Mouse (Mus musculus): ENCODE measurements around the gene Fgfr2. TPM values are rescaled to one million over a fixed set of nuclear protein-coding genes. Genes with fewer than 3 reads are reported as not detected.

Gene Fgfr2
- total and polyA plus RNA-seq, 2 experiments from 2014 or later: 12.1 to 32.6 TPM

GRCm38 (mm10) chr7:130818813-130819212 is 2304.3 kb downstream of the Fgfr2 start:
- ATAC-seq (ENCODE audit: low FRiP score) (no peak), DNase-seq (ENCODE audit: low spot score) (no peak)
- TF ChIP-seq CTCF (IDR thresholded peaks at IDR 0.05): no peak
- H3K27me3 ChIP-seq (ENCODE audit: insufficient read depth, low read length): no peaks in the 10 kb centered on the region
- no peak overlapping the region for H3K9ac ChIP-seq (replicated peaks; ENCODE audit: low read length, poor library complexity, severe bottlenecking)
- H3K4me3 ChIP-seq (ENCODE audit: low read depth, low read length): no peak overlapping the region
- no peak overlapping the region for H3K4me2 ChIP-seq (ENCODE audit: low read depth, low read length, poor library complexity, severe bottlenecking)
- no peak overlapping the region for H3K27ac ChIP-seq (ENCODE audit: low read depth, low read length)
- H3K36me3 ChIP-seq (ENCODE audit: insufficient read depth, low read length): no peaks in the 10 kb centered on the region
- WGBS: 82% methylated on average over 5 of the region's 5 CpGs
- H3K4me1 ChIP-seq (ENCODE audit: insufficient read depth, low read length): no peaks in the 10 kb centered on the region
- no peaks in the 10 kb centered on the region for H3K9me3 ChIP-seq (ENCODE audit: low read length)

- H3K27ac ChIP-seq (ENCODE audit: low read depth, low read length): no peak overlapping the region
- H3K4me3 ChIP-seq (ENCODE audit: low read depth, low read length): no peak overlapping the region
- H3K9ac ChIP-seq (replicated peaks; ENCODE audit: low read length, poor library complexity, severe bottlenecking): no peak overlapping the region
- no peaks in the 10 kb centered on the region for H3K27me3 ChIP-seq (ENCODE audit: insufficient read depth, low read length)
- H3K4me1 ChIP-seq (ENCODE audit: insufficient read depth, low read length): no peaks in the 10 kb centered on the region
- no peak overlapping the region for H3K4me2 ChIP-seq (ENCODE audit: low read depth, low read length, poor library complexity, severe bottlenecking)
- WGBS: 90% methylated on average over 7 of the region's 7 CpGs
- H3K36me3 ChIP-seq (ENCODE audit: insufficient read depth, low read length): no peaks in the 10 kb centered on the region
- no peaks in the 10 kb centered on the region for H3K9me3 ChIP-seq (ENCODE audit: low read length)
- no peak for TF ChIP-seq CTCF (IDR thresholded peaks at IDR 0.05)
- ATAC-seq (ENCODE audit: low FRiP score) (no peak), DNase-seq (ENCODE audit: low spot score) (no peak)
These were observed 2306.9 kb downstream of the Fgfr2 start for GRCm38 (mm10) chr7:130816243-130816642.

- H3K9ac ChIP-seq (replicated peaks; ENCODE audit: low read length, poor library complexity, severe bottlenecking): no peak overlapping the region
- H3K27ac ChIP-seq (ENCODE audit: low read depth, low read length): no peak overlapping the region
- no peak for TF ChIP-seq CTCF (IDR thresholded peaks at IDR 0.05)
- DNase-seq (ENCODE audit: low spot score): no peak
- no peaks in the 10 kb centered on the region for H3K27me3 ChIP-seq (ENCODE audit: insufficient read depth, low read length)
- no peaks in the 10 kb centered on the region for H3K9me3 ChIP-seq (ENCODE audit: low read length)
- H3K4me3 ChIP-seq (ENCODE audit: low read depth, low read length): no peak overlapping the region
- no peak overlapping the region for H3K4me2 ChIP-seq (ENCODE audit: low read depth, low read length, poor library complexity, severe bottlenecking)
- ATAC-seq (ENCODE audit: low FRiP score): no peak
- no peaks in the 10 kb centered on the region for H3K4me1 ChIP-seq (ENCODE audit: insufficient read depth, low read length)
- H3K36me3 ChIP-seq (ENCODE audit: insufficient read depth, low read length): no peaks in the 10 kb centered on the region
- WGBS: 94% methylated on average over 10 of the region's 10 CpGs
These were observed 2307.5 kb downstream of the Fgfr2 start for GRCm38 (mm10) chr7:130815601-130816000.

- Histone ChIP-seq H3K27ac (ENCODE audit: low read depth, low read length) (no peak overlapping the region), H3K9me3 (ENCODE audit: low read length) (no peaks in the 10 kb centered on the region), H3K4me1 (ENCODE audit: insufficient read depth, low read length) (no peaks in the 10 kb centered on the region), H3K36me3 (ENCODE audit: insufficient read depth, low read length) (no peaks in the 10 kb centered on the region), H3K27me3 (ENCODE audit: insufficient read depth, low read length) (no peaks in the 10 kb centered on the region), H3K4me2 (ENCODE audit: low read depth, low read length, poor library complexity, severe bottlenecking) (no peak overlapping the region), H3K4me3 (ENCODE audit: low read depth, low read length) (no peak overlapping the region), H3K9ac (replicated peaks; ENCODE audit: low read length, poor library complexity, severe bottlenecking) (no peak overlapping the region)
- DNase-seq (ENCODE audit: low spot score): no peak
- 50% methylated on average over 16 of the region's 16 CpGs for WGBS
- no peak for TF ChIP-seq CTCF (IDR thresholded peaks at IDR 0.05)
- ATAC-seq (ENCODE audit: low FRiP score): no peak
These were observed 2310.7 kb downstream of the Fgfr2 start for GRCm38 (mm10) chr7:130812407-130812806.

- Histone ChIP-seq H3K4me1 (ENCODE audit: insufficient read depth, low read length) (no peaks in the 10 kb centered on the region), H3K27ac (ENCODE audit: low read depth, low read length) (no peak overlapping the region), H3K36me3 (ENCODE audit: insufficient read depth, low read length) (no peaks in the 10 kb centered on the region), H3K9me3 (ENCODE audit: low read length) (no peaks in the 10 kb centered on the region), H3K4me3 (ENCODE audit: low read depth, low read length) (no peak overlapping the region), H3K4me2 (ENCODE audit: low read depth, low read length, poor library complexity, severe bottlenecking) (no peak overlapping the region), H3K9ac (replicated peaks; ENCODE audit: low read length, poor library complexity, severe bottlenecking) (no peak overlapping the region), H3K27me3 (ENCODE audit: insufficient read depth, low read length) (no peaks in the 10 kb centered on the region)
- 85% methylated on average over 4 of the region's 4 CpGs for WGBS
- ATAC-seq (ENCODE audit: low FRiP score) (no peak), DNase-seq (ENCODE audit: low spot score) (no peak)
- TF ChIP-seq CTCF (IDR thresholded peaks at IDR 0.05): no peak
These were observed 2312.9 kb downstream of the Fgfr2 start for GRCm38 (mm10) chr7:130810238-130810637.

- ATAC-seq (ENCODE audit: low FRiP score): no peak
- no peaks in the 10 kb centered on the region for H3K27me3 ChIP-seq (ENCODE audit: insufficient read depth, low read length)
- H3K9ac ChIP-seq (replicated peaks; ENCODE audit: low read length, poor library complexity, severe bottlenecking): no peak overlapping the region
- H3K27ac ChIP-seq (ENCODE audit: low read depth, low read length): no peak overlapping the region
- H3K4me2 ChIP-seq (ENCODE audit: low read depth, low read length, poor library complexity, severe bottlenecking): no peak overlapping the region
- no peak overlapping the region for H3K4me3 ChIP-seq (ENCODE audit: low read depth, low read length)
- no peak for TF ChIP-seq CTCF (IDR thresholded peaks at IDR 0.05)
- no peaks in the 10 kb centered on the region for H3K36me3 ChIP-seq (ENCODE audit: insufficient read depth, low read length)
- 80% methylated on average over 6 of the region's 6 CpGs for WGBS
- DNase-seq (ENCODE audit: low spot score): no peak
- no peaks in the 10 kb centered on the region for H3K4me1 ChIP-seq (ENCODE audit: insufficient read depth, low read length)
- H3K9me3 ChIP-seq (ENCODE audit: low read length): no peaks in the 10 kb centered on the region
These were observed 2314.5 kb downstream of the Fgfr2 start for GRCm38 (mm10) chr7:130808694-130809093.

Measured in midbrain, postnatal 0 days (tissue).